Mouse (Mus musculus): ENCODE data around the gene Pcna. TPM values are rescaled to one million over a fixed set of nuclear protein-coding genes. Genes with fewer than 3 reads are reported as not detected.
A peak's percentile ranks its signal among the peaks of the same experiment; 100 is the strongest.
"Not testable (repeated sequence)": the region's sequence is repeated elsewhere in the genome, so short reads cannot be mapped to it uniquely, and the experiment has no call there.

The Pcna gene
- polyA plus RNA-seq, 2 experiments from 2014 or later = 137 to 146 TPM

DNA sequence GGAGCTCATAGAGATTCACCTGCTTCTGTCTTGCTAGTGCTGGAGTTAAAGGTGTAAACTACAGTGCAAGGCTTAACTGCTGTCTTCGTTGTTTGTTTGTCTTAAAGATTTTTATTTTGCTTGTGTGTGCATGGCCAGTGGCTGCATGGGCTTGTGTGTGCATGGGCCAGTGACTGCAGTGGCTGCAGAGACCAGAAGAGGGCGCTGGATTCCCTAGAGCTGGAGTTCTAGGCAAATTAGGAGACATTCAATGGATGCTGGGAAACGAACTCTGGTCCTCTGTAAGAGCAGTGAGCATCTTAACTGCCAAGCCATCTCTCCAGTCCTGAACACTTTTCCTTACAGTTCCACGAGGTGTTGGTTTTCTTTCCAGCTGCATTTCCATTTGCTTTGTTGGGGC lies 22.4 kb upstream of the Pcna start:
- no peak for ATAC-seq

DNA sequence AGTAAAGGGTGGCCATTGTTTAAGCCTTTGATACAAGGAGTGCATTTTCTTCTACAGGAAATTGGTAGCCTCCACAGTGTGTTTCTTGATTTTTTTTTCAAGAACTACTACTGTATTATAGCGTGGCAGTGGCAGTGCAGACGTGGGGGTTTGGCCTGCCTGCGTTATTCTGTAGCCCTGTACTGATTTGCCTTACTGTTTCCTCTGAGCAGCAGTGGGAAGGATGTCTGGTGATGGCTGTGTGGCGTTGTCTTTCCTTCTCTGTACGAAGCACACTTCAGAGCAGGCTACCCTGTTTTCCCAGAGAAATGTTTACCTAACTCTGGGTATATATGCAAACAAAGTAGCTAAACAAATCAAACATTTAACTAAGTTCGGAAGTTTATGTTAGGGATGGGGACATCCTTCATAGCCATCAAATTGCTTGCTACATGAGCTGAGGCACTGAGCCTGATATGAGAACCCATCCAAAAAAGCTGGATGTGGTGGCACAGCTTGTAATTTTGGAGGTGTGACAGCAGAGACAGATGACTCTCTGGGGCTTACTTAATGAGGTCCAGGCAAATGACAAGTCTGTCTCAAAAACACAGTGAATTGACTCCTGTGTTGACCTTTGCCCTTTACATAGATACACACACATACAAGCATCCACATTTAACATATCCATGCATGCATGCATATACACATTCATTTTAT lies 19.7 kb upstream of the Pcna start:
- ATAC-seq = no peak

GRCm38 (mm10) chr2:132270331-132270951 lies 17.3 kb upstream of the Pcna start:
- no peak for ATAC-seq

- peak; percentile 71 for ATAC-seq
Observed at GRCm38 (mm10) chr2:132269217-132269616, 16.1 kb upstream of the Pcna start.

- no peak for ATAC-seq
Observed at GRCm38 (mm10) chr2:132266086-132266485, 13.0 kb upstream of the Pcna start.

GRCm38 (mm10) chr2:132265196-132265595 lies 12.1 kb upstream of the Pcna start:
- no peak for ATAC-seq

- ATAC-seq = peak; percentile 2
Observed at GRCm38 (mm10) chr2:132264266-132264710, 11.2 kb upstream of the Pcna start.

DNA sequence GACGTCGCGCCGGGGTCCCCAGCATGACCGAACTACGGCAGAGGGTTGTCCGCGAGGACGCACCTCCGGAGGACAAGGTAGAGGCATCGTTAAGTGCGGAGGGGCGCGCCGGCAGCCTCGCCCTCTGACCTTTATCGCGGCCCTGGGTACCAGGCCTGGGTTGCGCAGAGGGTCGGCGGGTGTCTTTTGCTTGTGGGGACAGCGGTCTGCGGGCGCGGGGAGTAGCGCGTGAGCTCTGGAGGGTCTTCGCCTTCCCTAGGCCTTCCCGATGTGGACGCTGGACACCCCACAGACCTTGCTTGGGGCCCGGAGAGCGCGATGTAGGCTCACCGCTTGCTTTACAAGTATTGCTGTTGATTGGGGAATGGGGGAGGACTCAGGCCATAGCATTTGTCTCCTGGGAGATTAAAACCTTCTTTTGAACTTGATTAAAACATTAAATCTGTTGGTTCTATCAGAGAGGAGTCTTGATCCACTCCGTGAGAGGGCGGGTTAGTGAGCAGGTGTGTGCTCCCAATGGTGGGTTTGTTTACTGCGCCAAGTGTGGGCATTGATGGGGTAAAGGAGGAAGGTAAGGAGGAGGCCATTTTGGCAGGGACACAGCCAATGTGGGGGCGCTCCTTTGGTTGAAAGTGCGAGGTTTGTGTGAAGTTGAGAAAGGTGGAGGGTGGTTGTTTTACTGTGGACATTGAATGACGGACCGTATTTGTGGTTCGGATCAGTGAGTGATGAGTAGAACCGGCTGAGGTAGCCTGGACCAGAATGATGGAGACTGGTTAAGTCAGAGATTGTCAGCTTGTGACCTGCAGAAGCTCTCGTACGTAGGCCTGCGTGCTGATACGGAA lies 10.5 kb upstream of the Pcna start:
- ATAC-seq = peak; percentile 50

DNA sequence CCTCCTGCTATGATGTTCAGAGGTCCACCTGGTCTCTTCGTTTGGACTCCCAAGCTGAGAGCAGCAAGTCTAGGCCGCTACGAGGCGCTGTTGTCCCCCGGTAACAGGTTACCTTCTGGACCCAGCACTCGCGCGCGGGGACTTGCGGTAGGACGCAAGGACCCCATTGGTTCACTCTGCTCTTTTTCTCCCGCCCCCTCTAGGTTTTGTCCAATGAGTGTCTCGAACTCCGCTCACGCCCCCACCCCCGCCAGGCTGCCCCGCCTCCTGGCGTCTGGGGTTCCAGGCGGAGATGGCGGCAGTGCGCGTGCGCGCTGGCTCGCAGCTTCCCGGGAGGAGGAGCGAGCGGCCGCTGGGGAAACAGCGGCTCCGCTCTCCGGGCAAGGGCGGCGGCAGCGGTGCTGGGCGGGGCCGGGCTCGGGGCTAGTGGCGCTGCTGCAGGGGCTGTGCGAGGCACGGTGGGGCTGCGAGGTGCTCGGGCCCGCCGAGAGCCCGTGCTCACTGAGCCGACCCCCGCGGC lies 9.8 kb upstream of the Pcna start, which contains the start of gene Cds2:
TSS of gene Cds2 (plus strand) at position 270 of the 520 bp plus-strand sequence.
- ATAC-seq = peak; percentile 89

GRCm38 (mm10) chr2:132262175-132262574 lies 9.1 kb upstream of the Pcna start:
- ATAC-seq = no peak

DNA sequence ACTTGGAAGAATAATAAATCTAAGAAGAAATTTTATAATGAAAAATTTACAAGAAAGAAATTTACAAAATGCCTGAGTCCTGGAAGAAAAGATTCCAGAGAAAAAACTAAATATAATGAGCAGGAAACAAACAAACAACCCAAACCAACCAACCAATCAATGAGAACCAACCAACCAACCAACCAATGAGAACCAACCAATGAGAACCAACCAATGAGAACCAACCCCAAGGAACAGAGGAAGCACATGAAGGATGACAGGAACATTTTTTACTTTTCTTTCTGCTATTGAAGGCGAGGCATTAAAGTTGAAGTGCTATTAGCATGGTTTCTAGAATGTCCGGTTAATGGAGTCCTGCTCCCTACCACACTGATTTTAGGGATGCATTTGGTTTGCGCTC lies 7.5 kb upstream of the Pcna start:
- ATAC-seq = no peak

- no peak for ATAC-seq
Observed at GRCm38 (mm10) chr2:132257350-132258068, 4.4 kb upstream of the Pcna start.

- no peak for ATAC-seq
Observed at GRCm38 (mm10) chr2:132253603-132254002, 489 bp upstream of the Pcna start.

DNA sequence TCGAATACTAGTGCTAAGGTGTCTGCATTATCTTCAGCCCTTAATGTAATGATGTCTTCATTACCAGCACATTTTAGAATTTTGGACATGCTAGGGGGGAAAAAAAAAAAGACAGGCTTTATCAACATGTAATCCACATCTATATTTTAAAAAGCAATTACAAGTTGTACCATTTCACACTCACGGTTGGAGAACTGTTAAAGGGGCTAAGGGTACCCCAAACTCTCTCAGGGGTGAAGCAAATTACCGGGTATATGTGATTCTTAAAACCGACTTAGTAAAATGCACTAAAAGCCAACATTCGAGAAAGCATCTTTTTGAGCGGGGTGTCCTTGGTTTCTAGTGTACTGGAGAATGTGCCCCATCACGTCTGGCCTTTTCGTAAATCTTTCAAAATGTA lies 1.2 kb downstream of the Pcna start:
- no peak for ATAC-seq

- peak; percentile 86 for ATAC-seq
Observed at GRCm38 (mm10) chr2:132247539-132248313, 5.4 kb downstream of the Pcna start, which contains the start of gene Tmem230. TSS of gene Tmem230 (minus strand) at chr2:132247807.

- no peak for ATAC-seq
Observed at GRCm38 (mm10) chr2:132243370-132243769, 9.7 kb downstream of the Pcna start.

GRCm38 (mm10) chr2:132240457-132240856 lies 12.7 kb downstream of the Pcna start:
- not testable (repeated sequence) for ATAC-seq

DNA sequence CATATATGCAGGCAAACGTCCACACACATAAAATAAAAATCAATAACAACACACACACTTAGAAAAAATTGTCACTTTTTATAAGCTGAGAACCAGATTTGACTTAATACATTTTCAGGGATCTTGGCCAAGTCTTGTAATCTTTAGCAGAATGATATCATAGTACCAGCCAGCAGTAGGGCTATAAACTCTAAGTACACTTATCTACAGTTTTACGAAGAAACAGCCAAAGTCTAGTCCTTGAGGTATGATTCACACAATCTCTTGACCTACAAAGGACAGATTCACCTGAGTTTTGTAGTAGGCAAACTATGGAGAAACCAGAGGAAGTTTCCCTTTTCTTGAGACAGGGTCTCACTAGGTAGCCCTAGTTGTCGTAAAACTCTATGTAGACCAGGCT lies 13.7 kb downstream of the Pcna start:
- not testable (repeated sequence) for ATAC-seq

DNA sequence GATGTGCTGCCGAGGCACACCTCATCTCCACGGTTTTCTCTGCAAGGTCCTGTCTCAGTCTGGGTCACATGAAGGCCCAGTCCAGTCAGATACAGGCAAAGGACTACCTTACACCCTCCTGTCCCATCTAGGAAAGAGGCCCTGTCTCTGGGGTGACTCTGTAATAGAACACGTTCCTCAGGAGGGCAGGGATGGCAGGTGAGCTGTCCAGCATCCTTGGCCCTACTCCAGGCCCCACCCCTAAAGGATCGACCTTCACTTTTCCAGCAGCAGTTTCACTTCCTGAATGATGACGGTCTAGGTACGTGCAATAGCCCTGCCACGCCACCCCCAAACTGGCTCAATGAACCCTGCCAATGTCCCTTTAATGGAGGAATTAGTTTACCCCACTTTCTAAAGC lies 17.1 kb downstream of the Pcna start:
- no peak for ATAC-seq

- no peak for ATAC-seq
Observed at GRCm38 (mm10) chr2:132235291-132235690, 17.8 kb downstream of the Pcna start.

DNA sequence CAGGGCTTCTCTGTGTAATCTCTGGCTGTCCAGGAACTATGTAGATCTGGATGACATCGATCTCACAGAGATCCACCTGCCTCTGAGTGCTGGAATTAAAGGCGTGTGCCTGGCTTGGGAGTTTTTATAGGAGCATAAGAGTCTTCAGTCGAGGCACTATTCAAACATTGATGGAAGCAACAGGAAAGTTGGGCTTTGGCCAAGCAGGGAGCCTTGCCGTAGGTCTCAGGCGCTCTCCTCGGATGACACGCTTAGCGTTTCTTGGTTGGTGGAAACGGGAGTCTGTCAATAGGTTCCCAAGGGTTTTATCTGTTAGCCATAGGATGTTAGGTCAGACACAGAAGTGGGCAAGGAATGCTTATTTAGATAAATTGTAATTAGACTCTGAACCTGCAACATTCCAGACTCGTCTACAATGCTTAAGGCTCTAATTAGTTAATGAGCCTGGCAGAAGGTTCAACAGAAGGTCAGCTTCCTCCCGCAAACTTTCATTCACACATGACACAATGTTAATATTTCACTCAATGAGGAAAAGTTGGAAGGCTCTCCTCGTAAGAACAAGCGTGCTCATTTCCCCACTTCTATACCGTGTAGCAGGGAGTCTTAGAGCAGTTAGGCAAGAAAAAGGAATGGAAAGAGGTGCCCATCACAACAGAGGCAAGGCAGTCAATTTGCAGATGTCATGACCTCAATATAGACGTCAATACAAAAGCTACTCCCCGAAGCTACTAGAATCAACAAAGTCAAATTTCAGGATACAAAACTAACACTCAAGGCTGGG lies 18.9 kb downstream of the Pcna start:
- ATAC-seq = no peak
